Mouse (Mus musculus) MEL (cell line): Measurements from ENCODE around the gene Dgcr2.

ENCODE experiments used
- BHLHE40 ChIP-seq: IDR thresholded peaks from 2 replicates; pipeline ENCODE4 v1.6.1; 2012; ENCODE audit warnings: low read depth, mild to moderate bottlenecking, inconsistent platforms, low read length, improper control_type of control experiment, borderline replicate concordance
- CTCF ChIP-seq, 3 experiments: IDR thresholded peaks in 2 of 3; conservative IDR thresholded peaks in 1 of 3; 2 replicates each; pipeline ENCODE4 v1.5.1; 2011 to 2012; ENCODE audit warnings: low read length in 3 of 3, low read depth in 2 of 3, mild to moderate bottlenecking in 2 of 3, improper control_type of control experiment in 1 of 3, inconsistent platforms in 1 of 3, mixed read lengths in 1 of 3, moderate library complexity in 1 of 3; ENCODE audit not compliant: control insufficient read depth in 1 of 3, insufficient read depth in 1 of 3, poor library complexity in 1 of 3, severe bottlenecking in 1 of 3
- EP300 ChIP-seq, 2 experiments: IDR thresholded peaks; 2 replicates each; pipeline ENCODE4 v1.6.1; 2011; ENCODE audit warnings: improper control_type of control experiment in 2 of 2, low read length in 2 of 2, low read depth in 1 of 2, mild to moderate bottlenecking in 1 of 2
- MYB ChIP-seq: IDR thresholded peaks from 2 replicates; pipeline ENCODE4 v1.6.1; 2011; ENCODE audit warnings: mild to moderate bottlenecking, low read depth, low read length, improper control_type of control experiment
- TAL1 ChIP-seq: IDR thresholded peaks from 2 replicates; pipeline ENCODE4 v1.6.1; 2012; ENCODE audit warnings: mild to moderate bottlenecking, inconsistent platforms, low read length, moderate library complexity, mixed read lengths

- TF ChIP-seq BHLHE40, result no peak
- peak in 1 of 3 experiments; percentile 32; a peak in 2 of 6 replicates for TF ChIP-seq CTCF (IDR thresholded peaks at IDR 0.05 in 2 of 3, conservative IDR thresholded peaks at IDR 0.05 in 1 of 3; ENCODE audit: control insufficient read depth in 1 of 3, insufficient read depth in 1 of 3, low read depth in 2 of 3, low read length in 3 of 3, poor library complexity in 1 of 3, severe bottlenecking in 1 of 3)
- TF ChIP-seq TAL1, result no peak
- no peak for TF ChIP-seq EP300 (IDR thresholded peaks at IDR 0.05; ENCODE audit: low read depth in 1 of 2, low read length in 2 of 2)
- TF ChIP-seq MYB, result no peak; the same call in 1 of the 2 replicates
Measured at GRCm38 (mm10) chr16:17934445-17934910, 36.1 kb upstream of the Dgcr2 start.
